Mouse (Mus musculus) heart, adult 2 months (tissue): Measurements from ENCODE around the gene Dnajc13.

Experiments
- CTCF ChIP-seq: fragments of 200-600 bp; IDR thresholded peaks from 2 replicates; pipeline ENCODE4 v1.8.1; 2022; ENCODE audit warnings: antibody characterized with exemption, mild to moderate bottlenecking, moderate library complexity
- EP300 ChIP-seq: fragments of 200-500 bp; IDR thresholded peaks from 2 replicates; pipeline ENCODE4 v1.6.1; 2011; ENCODE audit warnings: low read depth, low read length, control low read depth; ENCODE audit not compliant: insufficient read depth

GRCm38 (mm10) chr9:104236256-104236930 is 26.3 kb downstream of the Dnajc13 start:
- TF ChIP-seq CTCF (no peak), EP300 (no peak)
